Mouse (Mus musculus): ENCODE results near the gene Syt9.

Gene Syt9

GRCm38 (mm10) chr7:107545011-107545410 is 174.5 kb downstream of the Syt9 start:
- DNase-seq (ENCODE audit: low spot score in 2 of 2) = no peak

GRCm38 (mm10) chr7:107547872-107548271 is 177.3 kb downstream of the Syt9 start:
- no peak for DNase-seq (ENCODE audit: low spot score in 2 of 2)

GRCm38 (mm10) chr7:107553461-107553860 is 182.9 kb downstream of the Syt9 start:
- DNase-seq (ENCODE audit: low spot score in 2 of 2) = peak in 1 of 2 experiments; percentile 22

GRCm38 (mm10) chr7:107555906-107556305 is 185.4 kb downstream of the Syt9 start:
- peak in 1 of 2 experiments; percentile 52 for DNase-seq (ENCODE audit: low spot score in 2 of 2)

GRCm38 (mm10) chr7:107560675-107561074 is 190.1 kb downstream of the Syt9 start:
- peak in 1 of 2 experiments; percentile 26 for DNase-seq (ENCODE audit: low spot score in 2 of 2)

- peak in 1 of 2 experiments; percentile 20 for DNase-seq (ENCODE audit: low spot score in 2 of 2)
These were observed 191.1 kb downstream of the Syt9 start for GRCm38 (mm10) chr7:107561584-107561983.

GRCm38 (mm10) chr7:107563727-107564126 is 193.2 kb downstream of the Syt9 start:
- DNase-seq (ENCODE audit: low spot score in 2 of 2) = peak in 1 of 2 experiments; percentile 16

- DNase-seq (ENCODE audit: low spot score in 2 of 2) = peak; percentile 50 to 58
These were observed 196.7 kb downstream of the Syt9 start, which contains the start of gene Olfml1 for GRCm38 (mm10) chr7:107567261-107567671. TSS of gene Olfml1 (plus strand) at chr7:107567446.

- peak in 1 of 2 experiments; percentile 52 for DNase-seq (ENCODE audit: low spot score in 2 of 2)
These were observed 197.1 kb downstream of the Syt9 start for GRCm38 (mm10) chr7:107567674-107568073.

- peak in 1 of 2 experiments; percentile 48 for DNase-seq (ENCODE audit: low spot score in 2 of 2)
These were observed 198.4 kb downstream of the Syt9 start for GRCm38 (mm10) chr7:107568971-107569370.

GRCm38 (mm10) chr7:107573856-107574255 is 203.3 kb downstream of the Syt9 start:
- peak in 1 of 2 experiments; percentile 19 for DNase-seq (ENCODE audit: low spot score in 2 of 2)

- peak in 1 of 2 experiments; percentile 3 for DNase-seq (ENCODE audit: low spot score in 2 of 2)
These were observed 203.7 kb downstream of the Syt9 start for GRCm38 (mm10) chr7:107574276-107574675.

- DNase-seq (ENCODE audit: low spot score in 2 of 2) = no peak
These were observed 222.1 kb downstream of the Syt9 start for GRCm38 (mm10) chr7:107592641-107593040.

GRCm38 (mm10) chr7:107593904-107594303 is 223.4 kb downstream of the Syt9 start:
- DNase-seq (ENCODE audit: low spot score in 2 of 2) = no peak

- DNase-seq (ENCODE audit: low spot score in 2 of 2) = peak in 1 of 2 experiments; percentile 27
These were observed 223.9 kb downstream of the Syt9 start for GRCm38 (mm10) chr7:107594325-107594856.

GRCm38 (mm10) chr7:107594857-107595402 is 224.4 kb downstream of the Syt9 start, which contains the start of gene Ppfibp2:
TSS of gene Ppfibp2 (plus strand) at chr7:107595207.
- peak; percentile 90 to 93 for DNase-seq (ENCODE audit: low spot score in 2 of 2)

- DNase-seq (ENCODE audit: low spot score in 2 of 2) = no peak
These were observed 224.9 kb downstream of the Syt9 start for GRCm38 (mm10) chr7:107595426-107595825.

GRCm38 (mm10) chr7:107596753-107597152 is 226.2 kb downstream of the Syt9 start:
- DNase-seq (ENCODE audit: low spot score in 2 of 2) = no peak

- DNase-seq (ENCODE audit: low spot score in 2 of 2) = no peak
These were observed 227.4 kb downstream of the Syt9 start for GRCm38 (mm10) chr7:107597956-107598355.
